Mouse (Mus musculus) left cerebral cortex, adult 2 months (tissue): ENCODE measurements around the gene Ptprd. TPM values are rescaled to one million over a fixed set of nuclear protein-coding genes. Genes with fewer than 3 reads are reported as not detected.
A peak's percentile ranks its signal among the peaks of the same experiment; 100 is the strongest.

Experiments used
- DNase-seq, 2 experiments: peaks; one replicate each; pipeline ENCODE4 v3.0.0; 2021 to 2022; ENCODE audit warnings: low spot score in 2 of 2, mixed read lengths in 1 of 2; ENCODE audit errors: extremely low spot score in 1 of 2
- H3K27ac ChIP-seq: fragments of 200-600 bp; 2 replicates; pipeline ENCODE4 v1.8.1; 2022
- H3K4me3 ChIP-seq: fragments of 200-600 bp; 2 replicates; pipeline ENCODE4 v1.8.1; 2022
- CTCF ChIP-seq: fragments of 200-600 bp; IDR thresholded peaks from 2 replicates; pipeline ENCODE4 v1.8.1; 2022; ENCODE audit warnings: antibody characterized with exemption, mild to moderate bottlenecking, moderate library complexity
- intact Hi-C: fragments of 180-260 bp; cut with DNase I; formaldehyde crosslinking; loops from one replicate; pipeline ENCODE4 v1.15.1; 2025
- long read RNA-seq, 2 experiments: library from polyadenylated mRNA; stranded (forward); transcript quantifications; one replicate each; pipeline ENCODE4 v2.0.0; 2021; ENCODE audit warnings: borderline mapping rate in 2 of 2
- total RNA-seq, 2 experiments: library from RNA; stranded (reverse); gene quantifications; 2 replicates each; pipeline ENCODE4 v1.2.3; 2021

Ptprd gene
- 100 to 1,000 TPM; 307 to 330 TPM for total RNA-seq
- long read RNA-seq, experiment 1, partial matches to known transcripts = 6 of 26 reads
- long read RNA-seq, experiment 1, other reads (novel, unspliced or antisense) = 20 of 26 reads
- long read RNA-seq, experiment 2, partial matches to known transcripts = 10 of 31 reads
- long read RNA-seq, experiment 2, other reads (novel, unspliced or antisense) = 21 of 31 reads

GRCm38 (mm10) chr4:78211529-78212494 is at the start of gene Ptprd:
Ptprd (minus strand) TSS chr4:78211961.
- DNase-seq = peak; percentile 66 to 76
- peak; percentile 54 for TF ChIP-seq CTCF
- Histone ChIP-seq H3K27ac (peak within 1 kb of the TSS; percentile 97), H3K4me3 (peak within 1 kb of the TSS; percentile 66)
- intact Hi-C loops = loop anchor here (2.0 to 5.0 kb wide), 3 partner anchors 75 to 840 kb away; no protein-coding TSS in a partner anchor

DNA sequence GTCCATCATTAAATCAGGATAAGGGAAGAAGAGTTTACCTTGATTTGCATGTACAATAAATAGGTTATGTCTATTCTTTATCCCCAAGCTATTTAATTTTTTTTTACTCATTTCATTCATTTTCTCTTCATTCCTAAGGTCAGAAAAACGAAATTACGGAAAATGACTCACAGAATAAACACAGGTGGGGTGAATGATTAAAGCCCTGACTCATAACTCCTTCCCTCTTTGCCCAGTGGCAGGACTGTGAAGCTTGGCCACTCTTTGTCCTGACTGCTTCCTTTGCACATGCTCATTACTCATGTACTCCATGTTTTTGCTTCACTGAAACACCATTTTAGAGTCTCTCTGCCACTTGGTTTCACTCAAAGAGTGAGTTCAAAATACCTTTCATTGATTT is 24.1 kb upstream of the Ptprd start:
- Histone ChIP-seq H3K4me3 (no peak overlapping the region), H3K27ac (no peak overlapping the region)
- intact Hi-C loops = no loop called here
- no peak for DNase-seq
- no peak for TF ChIP-seq CTCF

GRCm38 (mm10) chr4:78235316-78235715 is 23.6 kb upstream of the Ptprd start:
- H3K4me3 ChIP-seq = no peak overlapping the region
- no peak for DNase-seq
- H3K27ac ChIP-seq = no peak overlapping the region
- intact Hi-C loops = no loop called here
- no peak for TF ChIP-seq CTCF

DNA sequence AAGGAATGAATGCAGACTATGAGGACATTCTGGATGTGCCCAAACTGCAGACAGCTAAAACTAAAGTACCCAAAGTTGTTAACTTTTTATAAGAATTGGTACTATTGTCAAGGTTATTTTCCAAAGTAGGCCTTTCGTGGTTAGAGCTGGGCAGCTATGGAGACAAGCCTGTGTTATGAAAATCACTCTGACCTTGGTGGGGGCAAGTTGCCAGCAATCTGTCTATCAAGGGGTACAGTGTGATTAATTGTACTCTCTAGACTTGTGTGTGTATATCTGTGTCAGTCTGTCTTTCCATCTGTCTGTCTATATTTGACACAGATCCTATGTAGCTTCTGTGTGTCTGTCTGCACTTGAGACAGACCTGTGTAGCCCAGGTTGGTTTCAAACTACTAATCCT is 22.9 kb upstream of the Ptprd start:
- no peak for DNase-seq
- Histone ChIP-seq H3K4me3 (no peak overlapping the region), H3K27ac (no peak overlapping the region)
- intact Hi-C loops = no loop called here
- no peak for TF ChIP-seq CTCF

DNA sequence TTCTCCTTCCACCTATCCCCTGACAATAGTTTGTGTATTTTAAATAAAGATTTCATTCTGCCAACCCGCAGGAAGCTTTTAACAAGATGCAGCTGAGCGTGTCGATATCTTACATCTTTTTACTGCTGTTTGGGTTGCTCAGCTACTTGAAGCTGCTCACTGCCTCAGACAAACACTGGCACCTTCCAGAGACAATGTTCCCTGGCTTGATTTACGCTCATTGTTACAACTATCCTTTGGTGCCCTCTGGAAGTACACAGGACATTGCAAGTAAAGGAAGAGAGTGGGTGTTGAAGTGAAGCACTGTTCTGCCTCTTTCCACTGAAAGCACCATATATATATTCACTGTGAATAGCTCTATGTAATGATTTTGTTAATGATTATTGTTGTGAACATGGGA is 2.2 kb upstream of the Ptprd start:
- intact Hi-C loops = loop anchor here (2.0 to 5.0 kb wide), 3 partner anchors 73 to 838 kb away; no protein-coding TSS in a partner anchor
- peak overlapping the region; percentile 97 for H3K27ac ChIP-seq
- no peak for DNase-seq
- peak; percentile 11; the same call in 1 of the 2 replicates for TF ChIP-seq CTCF
- H3K4me3 ChIP-seq = peak overlapping the region; percentile 66

- intact Hi-C loops = loop anchor here (2.0 to 5.0 kb wide), 3 partner anchors 74 to 839 kb away; no protein-coding TSS in a partner anchor
- TF ChIP-seq CTCF = no peak
- peak in 1 of 2 experiments; percentile 13 for DNase-seq
- Histone ChIP-seq H3K27ac (peak overlapping the region; percentile 97), H3K4me3 (peak overlapping the region; percentile 66)
These were observed 1.2 kb upstream of the Ptprd start for GRCm38 (mm10) chr4:78212941-78213340.

DNA sequence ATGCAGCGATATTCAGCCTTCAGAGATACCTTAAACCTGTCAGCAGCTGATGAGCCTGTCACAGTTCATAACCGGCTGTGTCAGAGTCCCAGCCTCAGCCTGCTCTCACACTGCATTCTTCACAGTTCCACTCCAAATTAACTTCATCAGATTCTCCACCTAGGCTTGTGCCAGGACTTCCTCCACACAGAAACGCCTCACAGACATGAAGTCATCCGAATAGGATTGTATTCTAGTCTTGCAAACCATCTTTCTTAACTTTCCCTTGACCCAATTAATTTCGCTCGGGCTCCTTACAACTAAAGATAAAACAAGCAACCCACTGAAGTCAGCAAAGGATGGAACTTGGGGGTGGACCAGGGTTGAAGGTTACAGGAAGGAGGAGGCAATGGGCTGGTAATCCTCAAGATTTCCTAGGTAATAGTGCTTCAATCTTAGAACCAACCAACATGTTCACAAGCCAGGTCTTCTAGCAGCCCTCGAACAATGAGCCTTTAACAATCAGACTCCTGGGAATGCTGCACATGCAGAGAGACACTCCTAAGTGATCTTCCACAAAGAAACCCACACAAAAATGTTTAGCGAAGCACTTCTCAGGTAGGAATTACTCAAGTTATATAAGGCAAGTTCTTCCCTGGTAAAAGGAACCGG is 758 bp downstream of the Ptprd start:
- peak overlapping the region; percentile 49 for H3K4me3 ChIP-seq
- intact Hi-C loops = loop anchor here (5.0 kb wide), 2 partner anchors 76 to 841 kb away; no protein-coding TSS in a partner anchor
- peak; percentile 18 to 30 for DNase-seq
- TF ChIP-seq CTCF = no peak
- H3K27ac ChIP-seq = peak overlapping the region; percentile 94

DNA sequence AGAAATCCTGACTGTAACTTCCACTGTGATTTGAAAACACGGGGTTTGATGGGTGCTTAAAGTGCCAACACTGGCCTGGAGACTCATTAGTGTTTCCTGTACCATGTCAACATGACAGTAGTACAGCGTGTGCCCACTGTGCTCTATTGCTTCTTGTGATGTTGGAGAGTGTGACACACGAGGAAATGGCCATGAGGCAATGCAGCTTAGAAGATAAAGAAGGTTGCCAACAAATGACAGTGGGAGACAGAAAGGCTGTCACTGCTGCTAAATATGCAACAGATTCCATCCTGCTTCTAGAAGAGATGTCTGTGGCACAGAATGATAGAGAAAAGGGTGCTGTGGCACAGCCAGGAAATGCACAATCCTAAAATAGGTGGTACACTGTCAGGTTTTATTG is 6.7 kb downstream of the Ptprd start:
- DNase-seq = no peak
- no peak overlapping the region for H3K4me3 ChIP-seq
- no peak for TF ChIP-seq CTCF
- no peak overlapping the region for H3K27ac ChIP-seq
- intact Hi-C loops = no loop called here

DNA sequence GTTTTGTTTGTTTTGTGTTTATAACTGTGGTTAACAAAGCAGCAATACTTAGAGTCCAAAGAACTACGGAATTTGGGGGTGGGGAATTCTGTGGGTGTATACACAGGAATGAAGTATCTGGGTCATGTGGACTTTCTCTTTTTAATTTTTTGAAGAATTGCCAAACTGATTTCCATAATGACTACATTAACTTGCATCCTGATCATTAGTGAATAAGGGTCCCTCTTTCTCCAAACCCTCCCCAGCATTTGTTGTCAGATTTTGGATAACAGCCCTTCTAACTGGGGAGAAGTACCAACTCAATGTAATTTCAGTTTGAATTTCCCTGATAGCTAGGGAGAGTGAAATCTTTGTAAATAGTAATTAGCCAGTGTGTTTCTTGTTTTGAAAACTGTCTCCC is 43.3 kb downstream of the Ptprd start:
- H3K4me3 ChIP-seq = no peak overlapping the region
- DNase-seq = no peak
- H3K27ac ChIP-seq = no peak overlapping the region
- intact Hi-C loops = no loop called here
- no peak for TF ChIP-seq CTCF

DNA sequence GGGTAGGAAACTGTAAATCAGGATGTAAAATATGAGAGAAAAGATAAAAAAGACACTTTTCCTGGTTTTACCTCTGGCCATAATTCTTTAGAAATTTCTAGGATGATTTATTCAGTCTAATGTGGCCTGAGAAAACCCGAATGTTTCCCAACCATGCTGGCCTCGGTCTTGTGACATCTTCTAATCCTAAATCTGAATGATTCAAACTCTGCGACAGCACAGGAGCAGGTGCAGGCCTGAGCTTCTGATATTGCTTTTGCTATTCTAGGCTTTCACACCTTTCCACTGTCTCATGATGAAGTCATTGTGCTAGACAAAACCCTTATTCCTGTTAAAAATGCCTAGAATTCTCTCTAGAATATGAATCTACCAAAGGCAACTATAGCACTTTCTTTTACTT is 51.3 kb downstream of the Ptprd start:
- no peak for DNase-seq
- no peak for TF ChIP-seq CTCF
- intact Hi-C loops = no loop called here
- Histone ChIP-seq H3K27ac (no peak overlapping the region), H3K4me3 (no peak overlapping the region)

- intact Hi-C loops = no loop called here
- no peak overlapping the region for H3K27ac ChIP-seq
- no peak for DNase-seq
These were observed 61.2 kb downstream of the Ptprd start for GRCm38 (mm10) chr4:78150561-78150960.

GRCm38 (mm10) chr4:78142767-78143148 is 69.0 kb downstream of the Ptprd start:
- intact Hi-C loops = no loop called here
- no peak for TF ChIP-seq CTCF
- Histone ChIP-seq H3K4me3 (no peak overlapping the region), H3K27ac (no peak overlapping the region)
- no peak for DNase-seq

More at GRCm38 (mm10) chr4:78150561-78150960, 61.2 kb downstream of the Ptprd start:
- no peak for TF ChIP-seq CTCF
- H3K4me3 ChIP-seq = no peak overlapping the region
